Mouse (Mus musculus) adrenal gland, adult (tissue): Measurements from ENCODE around the gene Mmab.
A peak's percentile ranks its signal among the peaks of the same experiment; 100 is the strongest.

ENCODE experiments used
- DNase-seq, 2 experiments: peaks; one replicate each; pipeline ENCODE4 v3.0.0; 2022 to 2023; ENCODE audit warnings: low spot score in 1 of 2; ENCODE audit not compliant: inconsistent age in 2 of 2

Mmab gene

DNA sequence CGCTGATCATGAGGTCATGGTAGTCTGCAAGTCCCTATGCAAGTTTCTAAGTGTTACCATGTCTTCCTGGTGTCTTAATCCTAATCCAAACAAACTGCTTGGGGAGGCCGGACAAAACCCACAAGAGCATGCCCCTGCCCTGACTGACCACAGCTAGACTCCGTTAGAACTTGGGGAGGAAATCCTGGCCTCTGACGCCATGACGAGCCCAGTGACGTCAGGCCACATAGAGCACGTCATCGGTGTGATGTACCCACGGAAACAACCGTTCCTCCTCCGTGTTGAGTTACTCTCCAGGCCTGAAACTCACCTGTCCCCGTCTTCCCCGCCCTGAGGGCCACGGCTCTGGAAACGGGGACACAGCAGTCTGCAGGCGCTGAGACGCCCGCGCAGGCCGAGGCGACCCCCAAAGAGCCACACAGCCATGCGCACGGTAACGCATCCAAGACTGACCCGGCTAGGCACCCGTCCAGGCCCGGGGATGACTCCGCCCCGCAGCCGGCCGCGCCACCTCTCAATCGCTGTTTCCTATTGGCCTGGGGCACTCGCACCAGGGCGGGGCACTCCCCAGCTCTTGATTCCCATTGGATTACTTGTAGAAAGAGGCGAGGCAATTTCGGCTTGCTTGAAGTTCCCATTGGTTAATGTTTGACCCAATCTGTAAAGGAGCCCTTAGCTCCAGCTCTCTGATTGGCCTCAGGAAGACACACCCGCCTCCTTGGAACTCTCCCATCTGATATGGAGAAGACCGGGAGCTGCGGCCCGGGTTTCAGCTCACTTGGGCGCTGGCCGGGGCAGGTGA lies at the start of gene Mmab, which contains the start of gene Mvk:
Mmab (minus strand) TSS at position 495 of the 802 bp plus-strand sequence.
Mvk (plus strand) TSS at position 704 of the 802 bp plus-strand sequence.
- DNase-seq = peak; percentile 98 to 100

DNA sequence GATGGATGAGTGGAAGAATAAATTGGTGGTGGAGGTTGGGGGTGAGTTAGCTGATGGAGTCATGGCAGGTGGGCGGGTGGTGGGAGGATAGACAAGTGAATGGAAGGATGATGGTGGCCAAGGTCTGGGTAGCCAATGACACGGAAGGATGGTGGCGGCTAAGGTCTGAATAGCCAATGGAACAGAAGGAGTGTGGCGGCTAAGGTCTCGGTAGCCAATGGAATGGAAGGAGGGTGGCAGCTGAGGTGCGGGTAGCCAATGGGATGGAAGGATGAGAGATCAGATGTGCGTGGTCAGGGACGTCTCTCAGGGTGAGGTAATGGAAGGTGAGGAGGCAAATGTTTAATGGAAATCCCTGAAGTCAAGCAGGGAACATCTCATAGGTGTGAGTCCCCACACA lies 46.4 kb upstream of the Mmab start:
- DNase-seq = no peak

DNA sequence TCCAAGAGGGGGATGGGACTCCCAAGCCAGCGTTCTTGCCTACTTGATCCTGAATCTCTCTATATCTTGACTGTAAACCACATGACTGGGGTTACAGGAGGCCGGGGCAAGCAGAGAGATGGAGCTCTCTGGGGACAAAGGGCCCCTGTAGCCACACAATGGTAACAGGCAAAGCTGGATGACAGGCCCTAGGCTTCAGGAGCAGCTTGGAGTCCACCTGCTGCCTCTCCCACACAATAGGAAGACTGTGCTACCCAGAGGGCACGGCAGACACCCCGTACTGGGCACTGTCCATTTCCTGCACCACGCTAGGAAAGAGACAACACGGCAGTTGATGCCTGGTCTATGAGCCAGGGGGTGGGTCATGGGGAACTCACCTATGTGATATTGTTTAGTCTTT lies 45.7 kb upstream of the Mmab start:
- DNase-seq = no peak

- no peak for DNase-seq
These were observed 41.8 kb upstream of the Mmab start for GRCm38 (mm10) chr5:114485685-114486084.

- no peak for DNase-seq
These were observed 38.7 kb upstream of the Mmab start for GRCm38 (mm10) chr5:114482587-114483011.

DNA sequence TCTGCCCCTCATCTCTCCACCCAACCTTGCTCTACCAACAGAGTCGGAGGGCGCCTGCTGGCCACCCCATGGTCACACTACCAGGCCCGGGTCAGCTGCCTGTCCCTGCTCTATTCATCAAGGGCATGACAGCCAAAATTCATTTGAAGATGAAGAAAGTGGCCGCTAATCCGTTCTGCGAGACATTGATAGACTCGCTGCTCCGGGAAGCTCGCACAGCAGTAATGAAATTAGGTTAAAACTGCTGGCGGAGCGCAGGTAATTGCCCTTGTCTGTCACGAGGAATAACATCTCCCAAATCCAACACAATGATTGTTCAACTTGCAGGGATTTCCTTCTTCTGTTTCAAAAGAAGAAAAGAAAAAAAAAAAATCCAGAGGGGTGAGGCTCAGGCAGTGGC lies 34.4 kb upstream of the Mmab start:
- DNase-seq = no peak

GRCm38 (mm10) chr5:114474741-114475491 lies 31.1 kb upstream of the Mmab start:
- no peak for DNase-seq

GRCm38 (mm10) chr5:114470359-114470758 lies 26.5 kb upstream of the Mmab start:
- no peak for DNase-seq

- no peak for DNase-seq
These were observed 24.1 kb upstream of the Mmab start for GRCm38 (mm10) chr5:114468007-114468406.

GRCm38 (mm10) chr5:114467430-114467829 lies 23.6 kb upstream of the Mmab start:
- peak; percentile 71 to 86 for DNase-seq

DNA sequence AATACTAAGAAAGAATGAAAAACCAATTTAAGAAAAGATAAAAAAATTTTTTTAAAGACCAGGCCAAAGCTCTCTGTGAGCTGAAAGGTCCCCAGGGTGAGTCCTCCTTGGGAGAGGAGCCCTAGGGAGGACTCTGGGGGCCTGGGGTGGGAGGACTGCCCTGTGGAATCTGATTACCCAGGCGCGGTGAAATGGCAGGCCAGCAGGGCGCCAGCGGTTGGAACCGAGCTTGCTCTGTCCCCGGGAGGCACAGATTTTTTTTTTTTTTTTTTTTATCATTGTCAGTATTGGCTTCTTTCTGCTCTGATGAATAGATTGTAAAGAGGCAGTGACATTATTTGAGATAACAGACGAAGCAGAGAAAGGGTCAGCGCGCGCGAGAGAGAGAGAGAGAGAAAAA lies 23.2 kb upstream of the Mmab start:
- DNase-seq = peak in 1 of 2 experiments; percentile 48

DNA sequence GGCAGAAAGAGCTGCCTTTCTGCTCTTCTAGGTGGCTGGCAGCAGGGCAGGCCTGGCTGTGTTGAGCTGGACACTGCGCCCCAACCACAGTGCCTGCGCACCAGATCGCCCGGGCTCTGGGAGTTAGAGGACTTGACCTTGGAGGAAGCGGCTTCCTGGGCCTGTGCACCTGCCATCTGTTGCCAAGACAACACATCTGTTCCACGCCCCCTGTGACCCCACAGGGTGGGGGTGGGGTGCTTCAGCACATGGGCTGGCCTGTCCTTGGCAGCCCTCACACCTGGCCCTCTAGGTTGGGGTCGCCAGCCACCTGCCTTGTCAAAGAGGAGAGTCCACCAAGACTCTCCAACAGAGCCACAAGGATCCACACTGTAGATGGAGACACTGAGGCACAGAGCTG lies 21.8 kb upstream of the Mmab start:
- no peak for DNase-seq

DNA sequence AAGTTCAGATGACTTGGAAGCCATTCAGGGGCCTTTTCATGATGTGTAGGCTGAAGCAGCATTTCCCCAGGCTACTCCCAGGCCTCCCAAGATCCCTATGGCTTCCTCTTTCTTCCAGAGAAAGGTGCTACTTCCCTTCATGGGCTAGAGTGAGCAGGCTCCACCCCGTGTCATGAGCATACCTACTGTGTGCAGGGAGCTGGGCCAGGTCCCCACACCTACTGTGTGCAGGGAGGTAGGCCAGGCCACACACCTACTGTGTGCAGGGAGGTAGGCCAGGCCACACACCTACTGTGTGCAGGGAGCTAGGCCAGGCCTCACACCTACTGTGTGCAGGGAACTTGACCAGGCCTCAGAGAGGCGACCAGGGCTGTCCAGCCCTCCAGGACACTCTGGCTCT lies 20.7 kb upstream of the Mmab start:
- no peak for DNase-seq

GRCm38 (mm10) chr5:114462067-114463040 lies 18.5 kb upstream of the Mmab start:
- DNase-seq = peak; percentile 66 to 89

DNA sequence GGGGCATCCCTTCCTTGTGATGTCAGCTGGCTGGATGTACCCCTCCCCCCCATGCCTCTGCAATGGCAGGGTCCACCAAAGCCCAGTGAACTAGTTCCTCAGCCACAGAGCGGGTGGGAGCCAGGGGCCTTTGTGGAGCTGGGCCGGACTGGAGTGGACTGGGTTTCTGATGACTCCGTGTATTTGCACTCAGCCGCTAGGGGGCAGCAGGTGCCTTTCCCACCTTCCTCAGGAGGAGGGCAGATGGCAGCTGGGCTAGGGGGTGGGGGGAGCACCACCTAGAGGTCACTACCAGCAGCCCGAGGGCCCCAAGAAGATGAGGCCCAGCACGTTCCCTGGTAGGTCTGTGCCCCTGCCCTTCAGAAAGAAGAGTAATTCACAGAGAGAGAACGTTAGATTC lies 17.4 kb upstream of the Mmab start:
- DNase-seq = peak; percentile 87 to 95

DNA sequence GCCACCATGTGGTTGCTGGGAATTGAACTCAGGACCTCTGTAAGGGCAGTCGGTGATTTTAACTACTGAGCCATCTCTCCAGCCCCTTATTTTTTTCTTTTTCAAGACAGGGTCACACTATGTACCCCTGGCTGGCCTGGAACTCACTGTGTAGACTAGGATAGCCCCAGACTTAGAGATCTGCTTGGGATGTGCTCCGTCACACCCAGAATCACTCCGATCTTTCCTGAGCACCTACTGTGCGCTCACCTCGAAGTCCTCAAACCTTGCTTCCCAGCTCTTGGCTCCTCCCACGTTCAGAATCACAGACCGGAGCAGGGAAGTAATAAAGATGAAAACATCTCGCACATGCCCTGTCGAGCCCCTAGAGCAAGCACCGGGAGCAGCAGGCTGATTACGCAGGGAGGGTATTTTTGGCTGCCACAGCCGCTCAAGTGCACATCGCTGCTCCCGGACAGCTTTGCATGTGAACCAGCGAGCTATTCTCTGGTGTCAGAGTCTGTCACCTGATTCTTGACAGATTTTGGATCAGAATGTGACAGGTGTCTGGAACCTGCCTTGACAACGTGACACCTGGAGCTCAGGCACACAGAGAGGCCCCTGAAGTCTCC lies 13.2 kb upstream of the Mmab start:
- DNase-seq = no peak

GRCm38 (mm10) chr5:114456287-114456686 lies 12.4 kb upstream of the Mmab start:
- no peak for DNase-seq

- no peak for DNase-seq
These were observed 5.2 kb upstream of the Mmab start for GRCm38 (mm10) chr5:114449011-114449410.

DNA sequence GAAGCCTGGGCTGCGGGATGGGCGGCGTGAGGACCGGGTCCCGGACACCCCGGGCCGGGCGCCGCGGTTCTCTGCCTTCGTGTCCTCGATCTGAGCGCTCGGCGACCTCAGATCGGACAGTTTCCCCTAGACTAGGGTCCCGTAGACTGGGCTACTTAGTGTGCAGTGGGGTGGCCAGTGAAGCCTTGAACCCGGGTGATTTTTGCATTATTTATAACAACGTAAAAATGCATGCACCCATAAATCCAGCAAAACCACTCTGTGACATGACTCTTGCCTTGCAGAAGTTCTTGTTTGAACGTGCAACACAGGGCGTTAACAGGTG lies 470 bp upstream of the Mmab start:
- DNase-seq = no peak

GRCm38 (mm10) chr5:114435588-114435987 lies 8.3 kb downstream of the Mmab start:
- no peak for DNase-seq

- DNase-seq = no peak
These were observed 9.5 kb downstream of the Mmab start for GRCm38 (mm10) chr5:114434359-114434758.
